Mouse (Mus musculus): Measurements from ENCODE around the gene Smtnl1. TPM values are rescaled to one million over a fixed set of nuclear protein-coding genes. Genes with fewer than 3 reads are reported as not detected.

The Smtnl1 gene
- polyA plus RNA-seq, 2 experiments, result 0.24 to 0.55 TPM

DNA sequence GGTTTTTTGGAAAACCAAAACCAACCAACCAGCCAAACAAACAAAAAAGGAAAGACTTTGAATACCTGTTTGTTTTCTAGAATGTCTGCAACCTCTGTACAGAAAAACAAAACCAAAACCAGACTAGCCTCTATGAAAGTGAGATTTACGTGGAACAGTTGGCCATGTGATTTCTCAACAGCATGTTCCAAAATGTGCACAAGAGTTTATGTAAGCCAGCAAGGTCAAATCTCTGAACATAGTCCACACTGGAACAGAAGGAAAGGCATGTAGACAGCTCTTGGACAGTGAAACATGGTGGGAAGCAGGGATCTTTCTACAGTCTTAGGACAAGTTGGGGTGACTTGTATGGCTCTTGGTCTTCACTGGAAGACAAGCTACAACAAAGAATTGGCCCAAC, 60.6 kb downstream of the Smtnl1 start:
- TF ChIP-seq POLR2A (IDR thresholded peaks at IDR 0.05; ENCODE audit: borderline replicate concordance, extremely low read depth, insufficient read depth, insufficient read length), result no peak
- Histone ChIP-seq H3K4me1 (ENCODE audit: control insufficient read depth, insufficient read depth, low read length) (no peaks in the 10 kb centered on the region), H3K36me3 (ENCODE audit: control insufficient read depth, insufficient read depth, low read length) (no peaks in the 10 kb centered on the region), H3K27ac (replicated peaks; ENCODE audit: low read depth, low read length) (no peak overlapping the region), H3K27me3 (ENCODE audit: control insufficient read depth, insufficient read depth, low read length) (no peaks in the 10 kb centered on the region), H3K9ac (ENCODE audit: low read depth, low read length, severe bottlenecking) (no peak overlapping the region), H3K4me2 (replicated peaks; ENCODE audit: low read depth, low read length, severe bottlenecking) (no peak overlapping the region), H3K9me3 (ENCODE audit: control insufficient read depth, low read length) (no peaks in the 10 kb centered on the region), H3K4me3 (replicated peaks; ENCODE audit: low read length) (no peak overlapping the region)
- DNase-seq (ENCODE audit: low spot score) (no peak), ATAC-seq (ENCODE audit: low FRiP score, low read depth) (no peak)
- WGBS, result 86% methylated on average over 1 of the region's 1 CpGs

DNA sequence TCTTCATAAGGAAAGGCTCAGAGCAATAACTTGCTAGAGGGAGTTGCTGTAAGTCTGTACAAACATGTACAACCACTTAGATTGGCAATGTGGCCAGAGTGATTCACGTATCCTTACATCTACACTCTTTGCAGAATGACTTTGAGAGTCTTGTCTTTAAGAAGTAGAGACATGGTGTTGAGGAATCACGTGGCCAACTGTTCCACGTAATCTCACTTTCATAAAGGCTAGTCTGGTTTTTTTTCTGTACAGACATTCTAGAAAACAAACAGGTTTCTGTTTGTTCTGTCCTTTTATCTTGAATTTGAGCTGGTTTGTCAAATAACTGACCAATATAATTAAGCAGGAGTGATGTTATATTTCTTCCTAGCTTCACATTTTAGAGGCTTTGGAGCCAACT, 61.1 kb downstream of the Smtnl1 start:
- no peaks in the 10 kb centered on the region for H3K27me3 ChIP-seq (ENCODE audit: control insufficient read depth, insufficient read depth, low read length)
- H3K9me3 ChIP-seq (ENCODE audit: control insufficient read depth, low read length), result no peaks in the 10 kb centered on the region
- WGBS, result 79% methylated on average over 3 of the region's 3 CpGs
- H3K27ac ChIP-seq (replicated peaks; ENCODE audit: low read depth, low read length), result no peak overlapping the region
- no peak overlapping the region for H3K4me3 ChIP-seq (replicated peaks; ENCODE audit: low read length)
- DNase-seq (ENCODE audit: low spot score), result no peak
- no peaks in the 10 kb centered on the region for H3K36me3 ChIP-seq (ENCODE audit: control insufficient read depth, insufficient read depth, low read length)
- no peak for TF ChIP-seq POLR2A (IDR thresholded peaks at IDR 0.05; ENCODE audit: borderline replicate concordance, extremely low read depth, insufficient read depth, insufficient read length)
- H3K9ac ChIP-seq (ENCODE audit: low read depth, low read length, severe bottlenecking), result no peak overlapping the region
- no peaks in the 10 kb centered on the region for H3K4me1 ChIP-seq (ENCODE audit: control insufficient read depth, insufficient read depth, low read length)
- ATAC-seq (ENCODE audit: low FRiP score, low read depth), result no peak
- no peak overlapping the region for H3K4me2 ChIP-seq (replicated peaks; ENCODE audit: low read depth, low read length, severe bottlenecking)

Other genes starting within 250 kb of the Smtnl1 start
- 85.0 and 92.1 TPM in 2 replicates for gene Ctnnd1, start 171.9 kb downstream of the Smtnl1 start, polyA plus RNA-seq (2012; rRNA removed)
- 46.0 and 47.7 TPM in 2 replicates for gene Ctnnd1, start 171.9 kb downstream of the Smtnl1 start, polyA plus RNA-seq (2014; fragmentation: Nextera tagmentation; extraction: Ambion mirVana)
- gene Btbd18, start 163.6 kb downstream of the Smtnl1 start, polyA plus RNA-seq (2012; rRNA removed), result 0.01 TPM in 1 of 2 replicates, not detected in the other
- gene Btbd18, start 163.6 kb downstream of the Smtnl1 start, polyA plus RNA-seq (2014; fragmentation: Nextera tagmentation; extraction: Ambion mirVana), result 0.14 and 0.15 TPM in 2 replicates
- gene Selenoh, start 151.9 kb downstream of the Smtnl1 start, polyA plus RNA-seq (2012; rRNA removed), result 224 and 297 TPM in 2 replicates
- 274 and 276 TPM in 2 replicates for gene Selenoh, start 151.9 kb downstream of the Smtnl1 start, polyA plus RNA-seq (2014; fragmentation: Nextera tagmentation; extraction: Ambion mirVana)
- not detected in 2 replicates for gene Gm28635, start 144.6 kb downstream of the Smtnl1 start, polyA plus RNA-seq (2012; rRNA removed)
- not detected in 2 replicates for gene Gm28635, start 144.6 kb downstream of the Smtnl1 start, polyA plus RNA-seq (2014; fragmentation: Nextera tagmentation; extraction: Ambion mirVana)
- 20.4 and 20.7 TPM in 2 replicates for gene Med19, start 144.2 kb downstream of the Smtnl1 start, polyA plus RNA-seq (2012; rRNA removed)
- 33.6 and 33.7 TPM in 2 replicates for gene Med19, start 144.2 kb downstream of the Smtnl1 start, polyA plus RNA-seq (2014; fragmentation: Nextera tagmentation; extraction: Ambion mirVana)
- 63.2 and 66.0 TPM in 2 replicates for gene Tmx2, start 143.5 kb downstream of the Smtnl1 start, polyA plus RNA-seq (2012; rRNA removed)
- gene Tmx2, start 143.5 kb downstream of the Smtnl1 start, polyA plus RNA-seq (2014; fragmentation: Nextera tagmentation; extraction: Ambion mirVana), result 93.0 and 99.5 TPM in 2 replicates
- 46.6 and 55.4 TPM in 2 replicates for gene Zdhhc5, start 107.5 kb downstream of the Smtnl1 start, polyA plus RNA-seq (2012; rRNA removed)
- gene Zdhhc5, start 107.5 kb downstream of the Smtnl1 start, polyA plus RNA-seq (2014; fragmentation: Nextera tagmentation; extraction: Ambion mirVana), result 34.0 and 36.5 TPM in 2 replicates
- gene Clp1, start 95.3 kb downstream of the Smtnl1 start, polyA plus RNA-seq (2012; rRNA removed), result 19.5 and 21.1 TPM in 2 replicates
- gene Clp1, start 95.3 kb downstream of the Smtnl1 start, polyA plus RNA-seq (2014; fragmentation: Nextera tagmentation; extraction: Ambion mirVana), result 30.7 and 30.9 TPM in 2 replicates
- 13.2 and 14.6 TPM in 2 replicates for gene Ypel4, start 88.6 kb downstream of the Smtnl1 start, polyA plus RNA-seq (2012; rRNA removed)
- gene Ypel4, start 88.6 kb downstream of the Smtnl1 start, polyA plus RNA-seq (2014; fragmentation: Nextera tagmentation; extraction: Ambion mirVana), result 7.4 and 9.0 TPM in 2 replicates
- gene Gm19426, start 79.0 kb downstream of the Smtnl1 start, polyA plus RNA-seq (2012; rRNA removed), result 11.6 and 14.9 TPM in 2 replicates
- gene Gm19426, start 79.0 kb downstream of the Smtnl1 start, polyA plus RNA-seq (2014; fragmentation: Nextera tagmentation; extraction: Ambion mirVana), result 4.3 and 5.7 TPM in 2 replicates
- gene Serping1, start 47.2 kb downstream of the Smtnl1 start, polyA plus RNA-seq (2012; rRNA removed), result 38.9 and 41.2 TPM in 2 replicates
- gene Serping1, start 47.2 kb downstream of the Smtnl1 start, polyA plus RNA-seq (2014; fragmentation: Nextera tagmentation; extraction: Ambion mirVana), result 44.1 and 44.4 TPM in 2 replicates
- gene Ube2l6, start 23.8 kb downstream of the Smtnl1 start, polyA plus RNA-seq (2012; rRNA removed), result 20.9 and 24.6 TPM in 2 replicates
- gene Ube2l6, start 23.8 kb downstream of the Smtnl1 start, polyA plus RNA-seq (2014; fragmentation: Nextera tagmentation; extraction: Ambion mirVana), result 33.5 and 37.2 TPM in 2 replicates
- gene Timm10, start 4.3 kb upstream of the Smtnl1 start, polyA plus RNA-seq (2012; rRNA removed), result 52.3 and 59.7 TPM in 2 replicates
- 56.0 and 58.4 TPM in 2 replicates for gene Timm10, start 4.3 kb upstream of the Smtnl1 start, polyA plus RNA-seq (2014; fragmentation: Nextera tagmentation; extraction: Ambion mirVana)
- gene Slc43a1, start 16.2 kb upstream of the Smtnl1 start, polyA plus RNA-seq (2012; rRNA removed), result 25.8 and 35.9 TPM in 2 replicates
- 15.5 and 18.5 TPM in 2 replicates for gene Slc43a1, start 16.2 kb upstream of the Smtnl1 start, polyA plus RNA-seq (2014; fragmentation: Nextera tagmentation; extraction: Ambion mirVana)
- gene Rtn4rl2, start 64.1 kb upstream of the Smtnl1 start, polyA plus RNA-seq (2012; rRNA removed), result 4.5 and 6.5 TPM in 2 replicates
- gene Rtn4rl2, start 64.1 kb upstream of the Smtnl1 start, polyA plus RNA-seq (2014; fragmentation: Nextera tagmentation; extraction: Ambion mirVana), result 1.5 and 1.9 TPM in 2 replicates
- 73.2 and 85.5 TPM in 2 replicates for gene Slc43a3, start 113.9 kb upstream of the Smtnl1 start, polyA plus RNA-seq (2012; rRNA removed)
- 32.1 and 34.9 TPM in 2 replicates for gene Slc43a3, start 113.9 kb upstream of the Smtnl1 start, polyA plus RNA-seq (2014; fragmentation: Nextera tagmentation; extraction: Ambion mirVana)
- gene Prg2, start 157.8 kb upstream of the Smtnl1 start, polyA plus RNA-seq (2012; rRNA removed), result 0.80 and 1.0 TPM in 2 replicates
- gene Prg2, start 157.8 kb upstream of the Smtnl1 start, polyA plus RNA-seq (2014; fragmentation: Nextera tagmentation; extraction: Ambion mirVana), result not detected in 2 replicates
- 0.08 TPM in 1 of 2 replicates, not detected in the other for gene Prg3, start 165.6 kb upstream of the Smtnl1 start, polyA plus RNA-seq (2012; rRNA removed)
- gene Prg3, start 165.6 kb upstream of the Smtnl1 start, polyA plus RNA-seq (2014; fragmentation: Nextera tagmentation; extraction: Ambion mirVana), result 0.21 TPM in 1 of 2 replicates, not detected in the other
- 256 and 265 TPM in 2 replicates for gene Ssrp1, start 214.6 kb upstream of the Smtnl1 start, polyA plus RNA-seq (2012; rRNA removed)
- 242 and 263 TPM in 2 replicates for gene Ssrp1, start 214.6 kb upstream of the Smtnl1 start, polyA plus RNA-seq (2014; fragmentation: Nextera tagmentation; extraction: Ambion mirVana)
- 0.45 and 0.69 TPM in 2 replicates for gene P2rx3, start 214.8 kb upstream of the Smtnl1 start, polyA plus RNA-seq (2012; rRNA removed)
- gene P2rx3, start 214.8 kb upstream of the Smtnl1 start, polyA plus RNA-seq (2014; fragmentation: Nextera tagmentation; extraction: Ambion mirVana), result 0.43 and 0.81 TPM in 2 replicates
- gene Tnks1bp1, start 225.4 kb upstream of the Smtnl1 start, polyA plus RNA-seq (2012; rRNA removed), result 85.9 and 110 TPM in 2 replicates
- gene Tnks1bp1, start 225.4 kb upstream of the Smtnl1 start, polyA plus RNA-seq (2014; fragmentation: Nextera tagmentation; extraction: Ambion mirVana), result 16.8 and 17.0 TPM in 2 replicates

Data from limb, embryonic 14.5 days (tissue).